Mouse (Mus musculus) kidney, adult 2 months (tissue): ENCODE results near the gene Epb41. TPM values are rescaled to one million over a fixed set of nuclear protein-coding genes. Genes with fewer than 3 reads are reported as not detected.

Experiments
- DNase-seq: peaks from one replicate; pipeline ENCODE4 v3.0.0; 2021
- H3K27ac ChIP-seq: fragments of 200-500 bp; 2 replicates; pipeline ENCODE4 v1.5.1; 2012; ENCODE audit warnings: low read depth, low read length, control low read depth, inconsistent platforms; ENCODE audit not compliant: insufficient read depth
- H3K27me3 ChIP-seq: fragments of 200-500 bp; replicated peaks from 2 replicates; pipeline ENCODE4 v1.6.1; 2012; ENCODE audit warnings: mild to moderate bottlenecking, moderate library complexity, low read length, inconsistent platforms; ENCODE audit not compliant: control insufficient read depth, insufficient read depth
- H3K36me3 ChIP-seq: fragments of 200-500 bp; 2 replicates; pipeline ENCODE4 v1.6.1; 2012; ENCODE audit warnings: mild to moderate bottlenecking, moderate library complexity, low read length, inconsistent platforms; ENCODE audit not compliant: control insufficient read depth, insufficient read depth
- H3K4me1 ChIP-seq: fragments of 200-500 bp; 2 replicates; pipeline ENCODE4 v1.6.1; 2011; ENCODE audit warnings: low read length; ENCODE audit not compliant: control insufficient read depth, insufficient read depth
- H3K4me3 ChIP-seq: fragments of 200-500 bp; 2 replicates; pipeline ENCODE4 v1.5.1; 2011; ENCODE audit warnings: mild to moderate bottlenecking, low read depth, low read length, control low read depth; ENCODE audit not compliant: insufficient read depth
- CTCF ChIP-seq: fragments of 200-500 bp; conservative IDR thresholded peaks from 2 replicates; pipeline ENCODE4 v1.5.1; 2011; ENCODE audit warnings: low read depth, mild to moderate bottlenecking, control low read depth, low read length, moderate library complexity, mixed read lengths; ENCODE audit not compliant: insufficient read depth, insufficient read length
- POLR2A ChIP-seq: fragments of 200-500 bp; IDR thresholded peaks from one replicate; pipeline ENCODE4 v1.6.1; 2011; ENCODE audit warnings: low read depth, low read length, control low read depth
- WGBS: fragments of 180-500 bp; shearing (Covaris S2); methylation state at CpG from one replicate; pipeline ENCODE4 v1.1.7; 2018; 5-methylcytosine and 5-hydroxymethylcytosine counted together
- polyA plus RNA-seq: library from polyadenylated mRNA; depleted of rRNA; stranded (reverse); fragments of >200 nt; gene quantifications from 2 replicates; pipeline ENCODE4 v1.2.3, GENCODE M21; 2012

Gene Epb41
- polyA plus RNA-seq, 1 experiment: 73.8 TPM

DNA sequence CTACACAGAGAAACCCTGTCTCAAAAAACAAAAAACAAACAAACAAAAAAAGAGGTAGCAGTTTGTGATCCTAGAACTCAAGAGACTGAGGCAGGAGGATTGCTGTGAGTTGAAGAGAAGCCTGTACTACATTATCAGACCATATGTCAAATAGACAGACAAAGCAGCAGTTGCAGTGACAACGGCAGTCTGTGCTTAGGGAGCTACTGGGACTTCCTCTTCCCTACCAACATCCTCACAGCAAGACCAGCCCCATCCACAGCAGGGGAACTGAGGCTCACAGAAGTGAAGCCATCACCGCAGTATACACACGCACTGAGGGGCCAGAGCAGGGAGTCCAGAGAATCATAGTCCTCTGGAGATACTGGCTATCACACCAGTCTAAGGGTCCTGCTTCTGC, 9.5 kb downstream of the Epb41 start:
- H3K27ac ChIP-seq: peak overlapping the region; percentile 91
- DNase-seq: no peak

GRCm38 (mm10) chr4:132064550-132064949, 10.6 kb downstream of the Epb41 start:
- no peaks in the 10 kb centered on the region for H3K27me3 ChIP-seq
- no peak for TF ChIP-seq POLR2A
- TF ChIP-seq CTCF: no peak
- H3K27ac ChIP-seq: peak overlapping the region; percentile 70
- WGBS: 58% methylated on average over 5 of the region's 5 CpGs
- H3K4me1 ChIP-seq: peaks cover 59% of the 10 kb centered on the region
- no peak overlapping the region for H3K4me3 ChIP-seq
- no peaks in the 10 kb centered on the region for H3K36me3 ChIP-seq
- DNase-seq: peak; percentile 72

More for the DNA sequence above, 9.5 kb downstream of the Epb41 start:
- TF ChIP-seq POLR2A (no peak), CTCF (no peak)
- no peaks in the 10 kb centered on the region; the same call in 1 of the 2 replicates for H3K36me3 ChIP-seq
- H3K4me1 ChIP-seq: peaks cover 67% of the 10 kb centered on the region
- H3K27me3 ChIP-seq: no peaks in the 10 kb centered on the region
- WGBS: 27% methylated on average over 3 of the region's 3 CpGs
- no peak overlapping the region for H3K4me3 ChIP-seq

DNA sequence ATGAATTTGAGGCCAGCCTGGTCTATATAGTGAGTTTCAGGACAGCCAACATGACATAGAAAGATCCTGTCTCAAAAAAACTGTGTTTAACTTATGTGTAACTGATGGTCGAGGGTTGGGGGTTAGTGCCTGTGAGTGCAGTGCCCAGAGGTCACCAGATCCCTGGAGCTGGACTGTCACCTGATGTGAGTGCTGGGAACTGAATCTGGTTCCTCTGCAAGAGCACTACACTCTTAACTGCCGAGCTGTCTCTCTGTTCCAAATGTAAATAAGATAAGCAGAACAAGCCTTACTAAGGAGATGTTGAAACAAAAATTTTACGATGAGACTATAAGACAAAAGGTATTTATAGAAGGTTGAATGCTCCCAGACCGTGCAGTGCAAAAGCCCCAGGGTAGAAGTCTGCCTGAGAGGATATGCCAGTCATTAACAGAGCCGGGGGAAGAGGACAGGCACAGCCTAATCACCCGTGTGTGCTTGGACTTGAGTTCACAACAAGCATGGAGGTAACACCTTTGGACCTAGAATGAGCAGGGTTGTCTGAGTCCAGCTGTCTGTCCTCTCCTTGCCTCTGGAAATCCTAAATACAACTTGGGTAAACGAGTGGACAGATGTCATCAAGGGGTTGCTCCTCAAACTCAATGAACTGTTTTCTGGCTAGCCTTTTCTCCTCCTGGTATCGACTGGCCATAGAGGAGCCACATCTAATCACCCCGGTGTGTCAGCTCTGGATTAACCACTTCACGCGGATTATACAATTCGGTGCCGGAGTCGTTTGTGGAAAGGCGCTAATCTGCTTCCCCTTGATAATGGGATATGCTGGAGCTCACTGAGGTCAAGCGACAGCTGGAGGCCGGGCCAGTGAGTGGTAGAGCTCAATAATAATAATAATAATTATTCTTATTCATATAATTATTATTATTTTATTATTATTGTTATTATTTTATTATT, 11.9 kb downstream of the Epb41 start:
- 56% methylated on average over 17 of the region's 17 CpGs for WGBS
- Histone ChIP-seq H3K4me1 (peaks cover 60% of the 10 kb centered on the region), H3K36me3 (no peaks in the 10 kb centered on the region), H3K27ac (peak overlapping the region; percentile 73), H3K27me3 (no peaks in the 10 kb centered on the region), H3K4me3 (no peak overlapping the region)
- DNase-seq: peak; percentile 88
- TF ChIP-seq POLR2A (no peak), CTCF (no peak)

DNA sequence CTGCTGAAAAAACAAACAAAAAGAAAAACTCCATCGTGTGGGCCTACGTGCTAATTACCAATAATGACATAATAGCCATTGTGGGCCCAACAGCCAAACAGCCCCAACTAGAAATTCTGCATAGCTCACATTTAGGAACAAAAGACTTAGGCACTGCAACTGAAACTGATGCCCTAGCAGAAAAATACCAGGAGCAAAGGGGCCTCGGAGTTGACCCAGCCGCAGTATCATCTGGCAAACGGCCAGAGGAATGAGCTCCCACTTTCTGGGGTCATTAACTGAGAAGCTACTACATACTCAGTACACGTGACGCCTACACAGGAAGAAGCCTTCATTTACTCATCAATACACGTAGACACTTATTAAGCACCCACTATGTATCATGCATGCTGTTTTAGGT, 12.8 kb downstream of the Epb41 start:
- TF ChIP-seq CTCF: no peak
- TF ChIP-seq POLR2A: no peak
- Histone ChIP-seq H3K4me3 (no peak overlapping the region), H3K27ac (peak overlapping the region; percentile 73), H3K36me3 (no peaks in the 10 kb centered on the region), H3K27me3 (no peaks in the 10 kb centered on the region), H3K4me1 (peaks cover 54% of the 10 kb centered on the region)
- peak; percentile 61 for DNase-seq
- 34% methylated on average over 8 of the region's 8 CpGs for WGBS

- WGBS: 66% methylated on average over 17 of the region's 17 CpGs
- H3K36me3 ChIP-seq: no peaks in the 10 kb centered on the region
- H3K27ac ChIP-seq: no peak overlapping the region
- no peak for DNase-seq
- no peaks in the 10 kb centered on the region for H3K27me3 ChIP-seq
- TF ChIP-seq CTCF (no peak), POLR2A (no peak)
- H3K4me1 ChIP-seq: peaks cover 35% of the 10 kb centered on the region
- H3K4me3 ChIP-seq: no peak overlapping the region
Observed at GRCm38 (mm10) chr4:132060040-132060832, 14.9 kb downstream of the Epb41 start.

DNA sequence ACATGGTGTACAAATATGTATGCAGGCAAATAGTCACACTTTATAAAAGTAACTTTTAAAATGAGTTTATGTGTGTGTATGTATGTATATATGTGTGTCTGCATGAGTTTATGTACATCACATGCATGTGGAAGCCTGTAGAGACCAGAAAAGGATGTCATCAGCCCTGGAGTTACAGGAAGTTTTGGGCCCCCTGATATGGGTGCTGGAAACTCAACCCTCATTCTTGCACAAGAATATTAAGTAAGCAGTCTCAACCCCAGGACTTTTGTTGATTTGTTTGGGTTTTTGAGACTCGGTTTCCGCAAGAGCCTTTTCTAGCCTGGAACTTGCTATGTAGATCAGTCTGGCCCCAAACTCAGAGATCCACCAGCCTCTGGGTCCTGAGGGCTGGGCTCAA, 15.6 kb downstream of the Epb41 start:
- H3K4me1 ChIP-seq: peaks cover 28% of the 10 kb centered on the region
- no peak for TF ChIP-seq POLR2A
- TF ChIP-seq CTCF: no peak
- H3K36me3 ChIP-seq: no peaks in the 10 kb centered on the region
- H3K4me3 ChIP-seq: no peak overlapping the region
- no peak overlapping the region for H3K27ac ChIP-seq
- no peak for DNase-seq
- no peaks in the 10 kb centered on the region for H3K27me3 ChIP-seq
- 97% methylated on average over 2 of the region's 2 CpGs for WGBS

DNA sequence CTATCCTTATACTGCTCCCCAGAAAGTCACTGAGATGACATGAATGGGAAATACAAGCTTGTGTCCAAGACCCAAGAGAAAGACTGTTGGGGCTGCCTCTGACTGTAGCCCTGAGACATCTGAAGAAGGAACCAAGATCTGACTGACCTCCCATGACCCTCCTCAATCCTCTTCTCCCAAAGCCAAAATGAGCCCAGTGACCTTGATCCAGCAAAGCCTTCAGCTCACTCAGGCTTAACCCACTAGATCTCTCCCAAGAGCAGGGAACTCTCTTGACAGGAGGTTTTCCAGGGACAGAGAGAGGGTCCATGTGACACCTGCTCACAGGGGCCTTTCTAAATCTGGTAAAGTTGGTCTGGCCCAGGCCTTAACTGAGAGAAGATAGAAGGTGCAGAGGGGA, 17.8 kb downstream of the Epb41 start:
- Histone ChIP-seq H3K36me3 (no peaks in the 10 kb centered on the region), H3K4me1 (peaks cover 10% of the 10 kb centered on the region; the same call in 1 of the 2 replicates), H3K27ac (no peak overlapping the region)

More for the DNA sequence above, 17.8 kb downstream of the Epb41 start:
- Histone ChIP-seq H3K27me3 (no peaks in the 10 kb centered on the region), H3K4me3 (no peak overlapping the region)
- no peak for TF ChIP-seq CTCF
- TF ChIP-seq POLR2A: no peak
- no peak for DNase-seq
